ENCODE assay signal across 14 mouse cellular contexts in the genomic region with DNA sequence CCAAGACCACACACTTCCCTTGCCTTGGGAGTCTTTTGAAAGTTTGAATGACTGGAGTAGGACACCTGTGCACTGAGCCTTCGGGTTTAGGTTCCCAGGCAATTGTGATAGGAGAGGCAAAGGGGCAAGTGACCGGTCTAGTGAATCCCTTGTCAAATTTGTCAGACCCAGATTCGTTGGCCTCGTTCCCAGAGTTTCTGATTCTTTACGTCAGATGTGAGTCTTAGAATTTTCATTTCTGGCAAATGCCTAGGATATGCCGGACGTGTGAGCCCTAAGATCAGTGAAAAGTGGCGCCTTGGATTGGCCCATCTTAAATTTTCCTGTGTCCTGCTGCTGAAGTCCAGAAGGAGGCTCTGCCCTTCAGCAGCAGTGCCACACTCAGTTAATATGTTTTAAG.
DNase-seq lines count a peak whose midpoint lies in the region; ATAC-seq and TF ChIP-seq lines count a peak whose summit lies in the region.
"Had no signal": no experiment of that assay in that cellular context is flagged by ENCODE, and none has a peak within 500 bp of the region (broad histone marks: within the 10 kb centered on the region; RNA-seq: fewer than 3 reads in every experiment).

No protein-coding gene starts in this region.

- H3K4me3 ChIP-seq in heart, postnatal 0 days (ENCODE audit: low read depth, low read length) = no peak overlapping the region
- H3K4me3 ChIP-seq in lung, embryonic 15.5 days = no peak overlapping the region
- no peak overlapping the region for H3K4me3 ChIP-seq in lung, adult 2 months (replicated peaks; ENCODE audit: extremely low read depth, low read depth, low read length)
- no peak overlapping the region for H3K4me3 ChIP-seq in embryonic facial prominence, embryonic 13.5 days
- H3K4me3 ChIP-seq: forebrain, embryonic 15.5 days; myocyte; stomach, embryonic 15.5 days had no signal

- H3K4me1 ChIP-seq in heart, postnatal 0 days (ENCODE audit: control insufficient read depth, insufficient read depth) = 0 out of 2 replicates have a peak, but pooled peaks cover 3% of the 10 kb centered on the region
- peaks cover 28% of the 10 kb centered on the region for H3K4me1 ChIP-seq in lung, embryonic 15.5 days
- H3K4me1 ChIP-seq in lung, adult 2 months (ENCODE audit: control insufficient read depth, insufficient read depth, low read length) = peaks cover 16% of the 10 kb centered on the region
- peaks cover 30% of the 10 kb centered on the region for H3K4me1 ChIP-seq in embryonic facial prominence, embryonic 13.5 days

- no peak for TF ChIP-seq EP300 in heart, postnatal 0 days (IDR thresholded peaks at IDR 0.05; ENCODE audit: low read depth)

- no peaks in the 10 kb centered on the region for H3K27me3 ChIP-seq in heart, postnatal 0 days (ENCODE audit: control insufficient read depth, insufficient read depth, low read length)
- H3K27me3 ChIP-seq in lung, embryonic 15.5 days = no peaks in the 10 kb centered on the region
- H3K27me3 ChIP-seq in embryonic facial prominence, embryonic 13.5 days = no peaks in the 10 kb centered on the region
- H3K27me3 ChIP-seq: forebrain, embryonic 15.5 days; Patski; stomach, embryonic 15.5 days had no signal

- intact Hi-C loops in heart, postnatal 14 days (cut with DNase I) = no loop called here

- H3K27ac ChIP-seq in heart, postnatal 0 days (ENCODE audit: low read depth) = 0 out of 2 replicates have a peak overlapping the region, but pooled peaks have one; percentile 27
- H3K27ac ChIP-seq in lung, embryonic 15.5 days = peak overlapping the region; percentile 17
- peak overlapping the region; percentile 76 for H3K27ac ChIP-seq in embryonic facial prominence, embryonic 13.5 days
- H3K27ac ChIP-seq: hindbrain, embryonic 14.5 days; stomach, embryonic 15.5 days had no signal

- no peak for TF ChIP-seq POLR2A in lung, adult 2 months (IDR thresholded peaks at IDR 0.05; ENCODE audit: borderline replicate concordance, extremely low read depth, low read depth, low read length)

- no peak for TF ChIP-seq CTCF in heart, postnatal 0 days (IDR thresholded peaks at IDR 0.05; ENCODE audit: low read depth)
- no peak for TF ChIP-seq CTCF in lung, adult 2 months (IDR thresholded peaks at IDR 0.05; ENCODE audit: insufficient read depth, low read length)

- H3K9ac ChIP-seq in heart, postnatal 0 days (replicated peaks; ENCODE audit: low read depth, low read length) = no peak overlapping the region
- no peak overlapping the region for H3K9ac ChIP-seq in lung, embryonic 15.5 days
- H3K9ac ChIP-seq in embryonic facial prominence, embryonic 13.5 days = no peak overlapping the region
- H3K9ac ChIP-seq: forebrain, embryonic 15.5 days; hindbrain, embryonic 14.5 days; stomach, embryonic 15.5 days had no signal

- 61% methylated on average over 8 of the region's 8 CpGs for WGBS in heart, postnatal 0 days
- WGBS in lung, embryonic 15.5 days = 30% methylated on average over 8 of the region's 8 CpGs
- 58% methylated on average over 8 of the region's 8 CpGs for WGBS in lung, adult 2 months
- WGBS in embryonic facial prominence, embryonic 13.5 days = 67% methylated on average over 8 of the region's 8 CpGs

- no peak for ATAC-seq in heart, postnatal 0 days (ENCODE audit: insufficient read depth, low read depth)
- peak; percentile 20; the same call in 1 of the 2 replicates for ATAC-seq in lung, embryonic 15.5 days (ENCODE audit: borderline replicate concordance, extremely low read depth, low FRiP score, low TSS enrichment)
- no peak for ATAC-seq in embryonic facial prominence, embryonic 13.5 days (ENCODE audit: insufficient number of reproducible peaks, insufficient read depth, low FRiP score, low TSS enrichment, low read depth)
- no peak for ATAC-seq in frontal cortex, adult (ENCODE audit: low TSS enrichment)
- no peak for ATAC-seq in erythroblast, adult 5-6 weeks (replicated peaks; ENCODE audit: low FRiP score, poor library complexity, severe bottlenecking)
- ATAC-seq: forebrain, embryonic 15.5 days; Patski had no signal

- DNase-seq in heart, postnatal 0 days (ENCODE audit: low spot score) = no peak
- DNase-seq in heart, postnatal 14 days = no peak
- no peak for DNase-seq in lung, adult 2 months
- peak; percentile 53 for DNase-seq in Muller cell, postnatal 12 days (ENCODE audit: inconsistent ontology term)
- DNase-seq: cerebellum, adult 9-11 months had no signal

- no peak overlapping the region for H3K4me2 ChIP-seq in heart, postnatal 0 days (ENCODE audit: low read depth, low read length)
- H3K4me2 ChIP-seq in lung, embryonic 15.5 days = no peak overlapping the region
- H3K4me2 ChIP-seq in embryonic facial prominence, embryonic 13.5 days = no peak overlapping the region
- H3K4me2 ChIP-seq: forebrain, embryonic 15.5 days; hindbrain, embryonic 14.5 days; stomach, embryonic 15.5 days had no signal

- H3K36me3 ChIP-seq in heart, postnatal 0 days (replicated peaks; ENCODE audit: control insufficient read depth, insufficient read depth, low read length) = no peaks in the 10 kb centered on the region
- H3K36me3 ChIP-seq in lung, embryonic 15.5 days = no peaks in the 10 kb centered on the region
- no peaks in the 10 kb centered on the region for H3K36me3 ChIP-seq in embryonic facial prominence, embryonic 13.5 days
- H3K36me3 ChIP-seq: forebrain, embryonic 15.5 days; stomach, embryonic 15.5 days had no signal

- H3K9me3 ChIP-seq in heart, postnatal 0 days (replicated peaks; ENCODE audit: control insufficient read depth, low read length) = no peaks in the 10 kb centered on the region
- no peaks in the 10 kb centered on the region for H3K9me3 ChIP-seq in lung, embryonic 15.5 days
- H3K9me3 ChIP-seq in embryonic facial prominence, embryonic 13.5 days = no peaks in the 10 kb centered on the region
- H3K9me3 ChIP-seq: forebrain, embryonic 15.5 days; stomach, embryonic 15.5 days had no signal

Comparison
In these comparisons a context has a peak if more than half of its experiments do, and no peak if none do; other contexts are left out.
1. H3K27ac ChIP-seq: peak in every context shown above with its lines; median percentile 76 in embryonic facial prominence, embryonic 13.5 days; 27 in heart, postnatal 0 days; 17 in lung, embryonic 15.5 days.